In the genomic region with DNA sequence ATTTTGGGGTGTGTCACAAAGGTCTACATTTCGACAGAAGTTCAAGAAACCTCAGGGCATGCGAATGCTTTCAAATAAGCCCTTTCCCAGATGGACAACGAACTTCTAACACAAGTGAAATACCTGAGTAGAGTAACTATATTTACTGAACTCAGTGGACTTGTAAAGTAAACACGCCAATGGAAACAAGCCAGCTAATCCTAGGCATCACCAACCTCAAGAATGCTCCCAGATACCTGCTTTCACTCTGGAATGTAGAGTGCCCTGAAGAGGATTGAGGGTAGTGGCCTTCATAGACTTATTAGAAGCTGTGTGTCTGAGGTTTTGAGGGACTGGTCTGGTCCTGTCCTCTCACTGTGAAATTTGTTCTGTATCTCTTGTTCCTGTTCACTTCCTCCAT, we compare ENCODE assay signal across 33 mouse cellular contexts. TPM values are rescaled to one million over a fixed set of nuclear protein-coding genes. Genes with fewer than 3 reads are reported as not detected.
DNase-seq lines count a peak whose midpoint lies in the region; ATAC-seq and TF ChIP-seq lines count a peak whose summit lies in the region.
"Had no signal": no experiment of that assay in that cellular context is flagged by ENCODE, and none has a peak within 500 bp of the region (broad histone marks: within the 10 kb centered on the region; RNA-seq: fewer than 3 reads in every experiment).

No protein-coding gene starts in this region.

- no peak overlapping the region for H3K4me3 ChIP-seq in lung, adult 2 months (replicated peaks; ENCODE audit: extremely low read depth, low read depth, low read length)
- H3K4me3 ChIP-seq in liver, postnatal 0 days (ENCODE audit: low read depth, low read length), result no peak overlapping the region
- H3K4me3 ChIP-seq in midbrain, embryonic 10.5 days, result no peak overlapping the region
- H3K4me3 ChIP-seq: embryonic facial prominence, embryonic 10.5 days; embryonic facial prominence, embryonic 15.5 days; forebrain, embryonic 12.5 days; hindbrain, embryonic 10.5 days; left cerebral cortex, adult 2 months; limb, embryonic 12.5 days; megakaryocyte, embryonic 14.5 days; midbrain, embryonic 13.5 days; neural tube, embryonic 13.5 days had no signal

- DNase-seq in lung, adult 18-20 months, result peak; percentile 35 to 72
- DNase-seq in lung, adult 2 months, result no peak
- DNase-seq in liver, postnatal 0 days, result no peak
- peak; percentile 51 for DNase-seq in lung, postnatal 10 days
- DNase-seq in thymus, postnatal 10 days (ENCODE audit: low spot score in 2 of 2), result no peak
- DNase-seq in thymus, postnatal 25 days, result no peak
- no peak for DNase-seq in midbrain, embryonic 10.5 days (ENCODE audit: low spot score)
- DNase-seq: adrenal gland, adult 8-10 months; cerebellum, adult 2 months; cerebellum, postnatal 14 days; forebrain, postnatal 0 days; gastrocnemius, postnatal 14 days; heart, postnatal 14 days; kidney, adult 9 months; kidney, postnatal 14 days; right cerebral cortex, postnatal 4 days; thymus, adult 18-20 months; thymus, postnatal 4 days had no signal

- no peak overlapping the region for H3K4me2 ChIP-seq in liver, postnatal 0 days (ENCODE audit: low read depth, low read length)
- H3K4me2 ChIP-seq: embryonic facial prominence, embryonic 15.5 days; forebrain, embryonic 12.5 days; limb, embryonic 12.5 days; midbrain, embryonic 13.5 days; neural tube, embryonic 13.5 days had no signal

- no peak for TF ChIP-seq CTCF in lung, adult 2 months (IDR thresholded peaks at IDR 0.05; ENCODE audit: insufficient read depth, low read length)
- no peak for TF ChIP-seq CTCF in liver, postnatal 0 days (IDR thresholded peaks at IDR 0.05; ENCODE audit: low read depth)

- peak overlapping the region; percentile 7; the same call in 1 of the 2 replicates for H3K27ac ChIP-seq in liver, postnatal 0 days (ENCODE audit: low read depth)
- no peak overlapping the region for H3K27ac ChIP-seq in midbrain, embryonic 10.5 days (replicated peaks)
- H3K27ac ChIP-seq: embryonic facial prominence, embryonic 10.5 days; embryonic facial prominence, embryonic 15.5 days; forebrain, embryonic 12.5 days; hindbrain, embryonic 10.5 days; left cerebral cortex, adult 2 months; limb, embryonic 12.5 days; midbrain, embryonic 13.5 days; neural tube, embryonic 13.5 days; stomach, postnatal 0 days had no signal

- H3K4me1 ChIP-seq in lung, adult 2 months (ENCODE audit: control insufficient read depth, insufficient read depth, low read length), result no peaks in the 10 kb centered on the region
- peaks cover 5% of the 10 kb centered on the region for H3K4me1 ChIP-seq in liver, postnatal 0 days (ENCODE audit: insufficient read depth)
- no peaks in the 10 kb centered on the region for H3K4me1 ChIP-seq in midbrain, embryonic 10.5 days
- H3K4me1 ChIP-seq: embryonic facial prominence, embryonic 10.5 days; embryonic facial prominence, embryonic 15.5 days; forebrain, embryonic 12.5 days; hindbrain, embryonic 10.5 days; limb, embryonic 12.5 days; megakaryocyte, embryonic 14.5 days; midbrain, embryonic 13.5 days; neural tube, embryonic 13.5 days had no signal

- no peaks in the 10 kb centered on the region for H3K9me3 ChIP-seq in liver, postnatal 0 days (ENCODE audit: low read length)
- H3K9me3 ChIP-seq in midbrain, embryonic 10.5 days (replicated peaks), result no peaks in the 10 kb centered on the region
- H3K9me3 ChIP-seq: embryonic facial prominence, embryonic 10.5 days; embryonic facial prominence, embryonic 15.5 days; forebrain, embryonic 12.5 days; hindbrain, embryonic 10.5 days; limb, embryonic 12.5 days; megakaryocyte, embryonic 14.5 days; midbrain, embryonic 13.5 days; neural tube, embryonic 13.5 days had no signal

- no peak overlapping the region for H3K9ac ChIP-seq in liver, postnatal 0 days (replicated peaks)
- H3K9ac ChIP-seq: embryonic facial prominence, embryonic 15.5 days; forebrain, embryonic 12.5 days; forebrain, postnatal 0 days; limb, embryonic 12.5 days; midbrain, embryonic 13.5 days; neural tube, embryonic 13.5 days had no signal

- peaks cover 12% of the 10 kb centered on the region; the same call in 1 of the 2 replicates for H3K36me3 ChIP-seq in liver, postnatal 0 days (replicated peaks; ENCODE audit: insufficient read depth, low read length)
- H3K36me3 ChIP-seq in midbrain, embryonic 10.5 days, result no peaks in the 10 kb centered on the region
- H3K36me3 ChIP-seq: embryonic facial prominence, embryonic 10.5 days; embryonic facial prominence, embryonic 15.5 days; forebrain, embryonic 12.5 days; hindbrain, embryonic 10.5 days; limb, embryonic 12.5 days; midbrain, embryonic 13.5 days; neural tube, embryonic 13.5 days had no signal

- TF ChIP-seq EP300 in liver, postnatal 0 days (IDR thresholded peaks at IDR 0.05; ENCODE audit: low read depth), result no peak

- no peak for TF ChIP-seq POLR2A in lung, adult 2 months (IDR thresholded peaks at IDR 0.05; ENCODE audit: borderline replicate concordance, extremely low read depth, low read depth, low read length)

- peak; percentile 35; the same call in 1 of the 2 replicates for ATAC-seq in liver, postnatal 0 days
- ATAC-seq: CD4-positive, CD25-positive, alpha-beta regulatory T cell, adult 4 months; forebrain, postnatal 0 days; hindbrain, embryonic 16.5 days; intestine, embryonic 16.5 days; midbrain, embryonic 13.5 days had no signal

- WGBS in lung, adult 2 months, result 79% methylated on average over 4 of the region's 4 CpGs
- WGBS in liver, postnatal 0 days (ENCODE audit: insufficient replicate concordance), result 57% methylated on average over 4 of the region's 4 CpGs
- WGBS in midbrain, embryonic 10.5 days, result 88% methylated on average over 4 of the region's 4 CpGs

- no peaks in the 10 kb centered on the region for H3K27me3 ChIP-seq in liver, postnatal 0 days (ENCODE audit: insufficient read depth, low read length)
- no peaks in the 10 kb centered on the region for H3K27me3 ChIP-seq in midbrain, embryonic 10.5 days (ENCODE audit: low read depth, poor library complexity, severe bottlenecking)
- H3K27me3 ChIP-seq: embryonic facial prominence, embryonic 15.5 days; forebrain, embryonic 12.5 days; limb, embryonic 12.5 days; megakaryocyte, embryonic 14.5 days; midbrain, embryonic 13.5 days; neural tube, embryonic 13.5 days had no signal

RNA-seq across cellular contexts. Expression of gene Pon3, which starts 18.6 kb away (rescaled TPM):
- polyA plus RNA-seq in lung, adult 2 months (2012; rRNA removed), result 28.2 and 39.8 TPM in 2 replicates
- 43.3 and 44.4 TPM in 2 replicates for polyA plus RNA-seq in liver, postnatal 0 days (2015; fragmentation: Nextera tagmentation; extraction: Ambion mirVana)
- polyA plus RNA-seq in midbrain, embryonic 10.5 days (2016; fragmentation: Nextera tagmentation; extraction: Ambion mirVana), result 5.6 and 5.9 TPM in 2 replicates

RNA-seq across cellular contexts. Expression of gene Pon1, which starts 43.8 kb away (rescaled TPM):
- polyA plus RNA-seq in lung, adult 2 months (2012; rRNA removed), result 28.5 and 44.0 TPM in 2 replicates
- 503 and 548 TPM in 2 replicates for polyA plus RNA-seq in liver, postnatal 0 days (2015; fragmentation: Nextera tagmentation; extraction: Ambion mirVana)
- not detected in 2 replicates for polyA plus RNA-seq in midbrain, embryonic 10.5 days (2016; fragmentation: Nextera tagmentation; extraction: Ambion mirVana)
- polyA plus RNA-seq: CD4-positive, CD25-positive, alpha-beta regulatory T cell, adult 4 months; cerebellum, adult 2 months; cortical plate, adult 2 months; embryonic facial prominence, embryonic 10.5 days; heart, embryonic 14.5 days; hindbrain, embryonic 10.5 days; intestine, embryonic 16.5 days; limb, embryonic 12.5 days; neural tube, embryonic 13.5 days had no signal

Comparison
In these comparisons a context has a peak if more than half of its experiments do, and no peak if none do; other contexts are left out.
1. DNase-seq: peak in lung, adult 18-20 months (2 of 2) and lung, postnatal 10 days (single experiment); none in lung, adult 2 months (single experiment), liver, postnatal 0 days (single experiment), thymus, postnatal 10 days (0 of 2), thymus, postnatal 25 days (single experiment) and midbrain, embryonic 10.5 days (single experiment).
2. RNA of gene Pon1, which starts 43.8 kb away (polyA plus RNA-seq): 503 to 548 TPM in liver, postnatal 0 days and 28.5 to 44.0 TPM in lung, adult 2 months; not detected in midbrain, embryonic 10.5 days; every median in the first group is over 10 times any median in the second.